Mouse (Mus musculus): Measurements from ENCODE around the gene Atg2a.
"Not testable (repeated sequence)": the region's sequence is repeated elsewhere in the genome, so short reads cannot be mapped to it uniquely, and the experiment has no call there.

The Atg2a gene

GRCm38 (mm10) chr19:6276426-6277421 lies 35.3 kb downstream of the Atg2a start, which contains the start of gene Ehd1:
TSS of gene Ehd1 (plus strand) at chr19:6276725.
- peak; percentile 98 for DNase-seq

GRCm38 (mm10) chr19:6277661-6278438 lies 36.4 kb downstream of the Atg2a start:
- DNase-seq: peak; percentile 74

DNA sequence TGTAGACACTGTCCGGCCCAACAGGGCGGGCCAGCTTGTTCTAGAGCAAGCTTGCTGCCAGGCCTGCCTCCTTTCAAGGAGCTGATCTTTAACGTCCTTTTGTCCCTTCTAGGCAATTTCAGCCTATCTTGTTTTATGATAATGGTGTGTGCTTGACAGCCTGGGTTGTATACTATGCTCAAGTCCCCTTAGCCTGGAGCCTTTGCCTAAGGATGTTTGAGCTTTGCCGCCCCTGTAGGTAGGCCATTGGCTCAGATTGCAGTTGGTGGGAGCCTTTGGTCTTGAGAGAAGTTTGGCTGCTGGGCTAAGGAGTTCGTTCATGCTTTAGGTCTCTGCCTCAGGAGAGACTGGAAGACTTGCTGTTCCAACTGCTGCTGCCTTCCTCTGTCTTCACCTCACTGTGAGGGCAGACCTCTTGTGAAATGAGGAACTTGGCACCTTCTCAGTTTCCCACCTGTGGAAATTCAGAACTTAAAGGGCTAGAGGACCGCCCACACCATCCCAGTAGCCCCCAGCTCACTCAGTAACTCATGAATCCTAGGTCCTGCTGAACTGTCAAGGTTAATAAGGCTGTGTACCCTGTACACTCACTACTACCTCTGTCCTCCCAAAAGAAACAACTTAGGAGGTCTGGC lies 37.1 kb downstream of the Atg2a start:
- DNase-seq: no peak

DNA sequence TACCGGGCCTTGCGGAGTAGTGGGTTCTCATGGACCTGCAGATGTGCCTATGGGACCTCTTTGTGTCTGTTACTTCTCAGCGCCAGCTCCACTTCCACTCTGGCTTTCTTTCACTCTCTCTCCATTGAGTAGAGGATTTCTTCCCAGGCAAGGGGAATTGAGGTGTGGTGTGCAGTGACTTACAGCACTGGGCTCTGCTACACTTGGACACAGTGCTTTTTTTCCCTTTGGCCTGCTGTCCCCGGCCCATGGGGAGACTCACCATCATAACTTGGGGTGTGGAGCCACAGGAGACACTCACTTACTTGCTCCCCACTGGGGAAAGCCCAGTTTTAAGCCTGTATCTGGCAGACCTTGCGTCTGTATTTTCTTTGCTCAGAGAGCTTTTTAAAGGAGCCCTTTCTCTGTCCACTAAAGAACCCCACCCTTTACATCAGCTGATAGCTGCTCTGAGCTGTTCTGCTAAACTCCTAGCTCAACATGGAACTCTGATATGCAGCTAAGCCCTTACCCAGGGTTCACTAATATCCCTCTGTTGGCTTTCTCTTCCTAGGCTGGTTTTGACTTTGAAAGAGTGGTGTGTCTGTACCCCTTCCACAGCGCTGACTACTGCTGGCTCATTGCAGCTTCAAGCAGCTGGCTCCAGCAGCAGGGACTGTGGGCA lies 38.1 kb downstream of the Atg2a start:
- no peak for DNase-seq

GRCm38 (mm10) chr19:6280554-6280953 lies 39.1 kb downstream of the Atg2a start:
- no peak for DNase-seq

DNA sequence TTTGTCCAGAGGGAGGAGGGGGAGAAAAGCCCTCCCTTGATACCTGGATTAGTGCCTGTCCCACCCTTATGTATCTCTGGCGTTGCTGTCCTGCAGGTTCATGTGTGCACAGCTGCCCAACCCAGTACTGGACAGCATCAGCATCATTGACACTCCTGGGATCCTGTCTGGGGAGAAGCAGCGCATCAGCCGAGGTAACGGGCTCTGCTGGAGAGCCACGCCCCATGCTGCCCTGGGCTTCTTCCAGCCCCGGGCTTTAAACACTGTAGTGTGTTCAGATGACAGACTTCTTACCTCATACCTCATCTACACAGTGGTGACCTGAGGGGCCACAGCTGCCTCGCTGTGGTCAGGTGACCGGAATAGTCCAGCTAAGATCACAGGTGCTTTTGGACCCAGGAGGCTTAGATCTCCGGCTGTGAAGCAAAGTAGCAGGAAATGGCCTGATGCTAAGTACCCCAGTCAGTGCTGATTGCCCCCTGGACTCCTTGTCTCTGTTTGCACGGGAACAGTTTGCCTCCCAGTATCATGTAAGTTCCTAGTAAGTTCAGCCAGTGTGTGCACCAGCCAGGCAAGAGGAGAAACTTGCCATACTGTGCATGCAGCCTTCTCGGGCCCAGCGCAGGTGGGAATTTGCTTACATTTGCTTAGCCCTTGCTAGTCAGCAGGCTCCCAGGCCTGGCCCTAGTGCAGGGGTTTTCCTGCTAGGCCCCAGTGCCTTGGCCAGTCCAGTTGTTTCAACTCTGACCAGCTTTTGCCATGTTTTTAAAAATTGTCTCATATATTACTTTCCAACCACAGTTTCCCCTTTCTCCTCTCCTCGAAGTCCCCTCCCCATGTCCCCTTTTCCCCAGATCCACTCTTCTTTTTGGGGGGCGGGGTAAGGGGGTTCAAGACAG lies 39.9 kb downstream of the Atg2a start:
- no peak for DNase-seq

DNA sequence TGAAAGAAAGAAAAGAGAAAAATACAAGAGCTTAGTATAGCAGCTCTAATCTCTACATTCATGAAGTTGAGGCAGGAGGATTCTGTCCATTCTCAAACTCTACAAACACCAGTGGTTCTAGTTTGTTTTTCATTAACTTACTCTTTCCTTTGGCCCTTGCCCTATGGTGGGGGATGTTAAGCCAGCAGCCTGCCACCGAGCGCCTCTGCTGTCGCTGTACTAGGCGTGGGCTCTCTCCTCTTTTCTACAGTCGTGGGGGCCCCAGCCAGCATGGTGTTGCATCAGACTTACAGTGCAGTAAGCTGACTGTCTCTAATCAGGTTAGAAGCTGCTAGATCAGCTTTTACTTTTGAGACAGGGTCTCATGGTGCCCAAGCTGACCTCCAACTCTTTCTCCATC lies 41.5 kb downstream of the Atg2a start:
- DNase-seq: peak; percentile 74

DNA sequence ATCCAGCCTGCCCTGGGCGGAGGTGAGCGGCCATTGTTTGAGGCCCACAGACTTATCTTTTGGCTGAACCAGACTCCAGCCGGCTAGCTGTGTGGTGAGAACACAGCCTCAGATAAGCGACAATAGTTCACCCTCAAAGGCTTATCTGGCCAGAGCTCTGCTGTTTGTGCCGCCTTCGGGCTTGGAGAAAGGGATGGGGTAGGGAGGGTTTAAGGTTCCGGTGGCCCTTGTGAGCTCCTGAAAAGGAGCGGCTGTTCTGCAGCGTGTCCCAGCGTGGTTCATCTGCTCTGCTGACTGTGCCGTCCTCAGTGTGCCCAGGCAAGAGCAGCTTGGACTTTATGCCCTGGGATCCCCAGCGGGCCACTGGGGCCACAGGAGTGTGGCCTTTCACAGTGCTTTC lies 43.0 kb downstream of the Atg2a start:
- peak; percentile 86 for DNase-seq

DNA sequence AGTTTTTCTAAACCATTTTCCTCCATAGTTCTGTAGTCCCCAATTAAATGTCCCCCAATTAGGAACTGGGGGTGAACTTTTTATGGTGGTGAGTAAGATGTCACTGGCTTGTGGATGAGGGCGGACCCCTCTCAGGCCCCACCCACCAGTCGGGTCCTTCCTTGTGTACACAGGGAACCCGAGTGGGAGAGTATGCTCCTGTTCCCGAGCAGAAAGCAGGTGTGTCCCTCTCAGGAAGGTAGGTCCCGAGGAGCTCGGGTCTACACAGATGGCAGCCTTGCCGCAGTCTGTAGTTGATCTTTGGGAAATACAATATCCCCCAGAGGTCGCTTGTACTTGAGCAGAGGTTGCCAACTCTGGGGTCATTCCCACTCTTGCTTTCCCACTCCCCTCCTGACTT lies 43.8 kb downstream of the Atg2a start:
- peak; percentile 71 for DNase-seq

DNA sequence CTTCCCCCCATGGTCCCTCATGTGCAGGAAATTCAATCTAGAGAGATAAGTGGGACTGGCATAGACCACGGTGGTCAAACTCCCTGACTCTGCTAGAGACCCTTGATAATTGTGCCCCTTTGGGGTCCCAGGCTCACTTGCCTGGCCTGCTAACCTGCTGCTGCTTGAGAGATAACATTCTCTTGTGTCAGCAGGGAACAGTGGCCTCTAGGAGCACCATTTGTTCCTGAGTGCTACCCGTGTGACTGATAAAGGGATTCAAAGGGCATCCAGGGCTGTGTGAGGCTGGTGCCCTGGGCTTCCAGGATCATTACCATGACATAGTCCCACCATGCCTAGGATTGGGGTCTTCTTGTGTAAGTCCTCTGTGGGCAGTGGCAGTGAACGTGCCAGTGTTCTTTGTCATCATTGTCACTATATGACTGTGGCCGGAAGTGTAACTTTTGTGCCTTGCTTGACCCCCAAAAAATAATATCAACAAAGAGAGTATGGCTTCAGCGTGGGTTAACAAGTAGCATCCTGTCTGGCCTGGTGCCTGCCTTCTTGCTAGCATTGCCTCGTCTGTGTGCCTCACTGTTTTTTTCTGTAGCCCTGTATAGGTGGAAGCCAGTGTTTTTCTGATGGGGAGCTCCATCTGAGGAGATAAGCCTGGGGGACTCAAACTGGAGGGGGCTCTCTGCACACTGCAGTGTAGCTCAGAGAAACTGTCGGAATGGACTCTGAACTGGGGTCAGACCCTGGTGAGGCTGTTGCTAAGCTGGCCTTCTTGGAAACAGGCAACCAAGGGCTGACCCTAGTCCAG lies 44.4 kb downstream of the Atg2a start:
- peak; percentile 66 for DNase-seq

DNA sequence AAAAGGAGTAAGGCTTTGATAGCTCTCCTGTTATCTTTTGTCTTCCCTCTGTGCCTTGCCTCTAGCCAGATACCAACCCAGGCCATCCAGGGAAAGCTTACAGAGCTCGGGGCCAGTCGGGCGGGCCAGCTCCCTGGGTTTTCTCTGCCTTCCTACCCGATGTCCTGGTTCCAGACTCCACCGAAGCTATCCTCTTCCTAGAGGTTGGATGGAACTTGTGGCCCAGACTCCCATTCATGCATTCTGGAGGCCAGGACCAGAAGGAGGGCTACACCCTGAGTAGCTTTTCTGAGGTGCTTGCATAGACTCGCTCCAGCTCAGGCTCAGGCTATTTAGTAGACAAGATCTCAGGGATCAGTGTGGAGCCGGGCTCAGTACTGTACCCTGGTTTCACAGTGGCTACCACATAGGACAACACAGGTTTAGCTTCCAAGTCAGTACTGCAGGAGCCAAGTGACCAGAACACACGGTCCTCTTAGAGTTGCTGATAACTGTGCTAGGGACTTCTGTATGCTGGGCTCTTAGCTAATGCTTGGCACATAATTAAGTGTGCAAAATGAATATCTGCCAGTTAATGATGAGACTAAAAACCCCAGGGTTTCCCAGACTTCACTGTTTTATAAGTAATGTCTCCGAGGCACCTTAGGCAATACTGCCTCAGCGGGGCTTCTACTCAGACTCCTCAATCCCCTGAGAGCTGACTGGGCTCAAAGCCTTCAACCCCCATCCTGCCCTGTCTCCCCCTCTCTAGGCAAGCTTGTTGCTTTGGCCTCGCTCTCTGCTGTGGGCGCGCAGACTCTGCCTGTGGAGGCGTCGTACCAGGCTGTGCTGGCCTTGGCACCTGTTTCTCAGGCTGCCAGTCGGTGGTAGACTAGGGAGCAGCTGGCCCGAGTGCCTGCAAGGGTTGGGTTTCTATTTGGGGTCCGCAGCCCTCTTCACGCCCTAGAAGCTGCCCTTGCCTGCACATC lies 45.2 kb downstream of the Atg2a start:
- DNase-seq: peak; percentile 62

DNA sequence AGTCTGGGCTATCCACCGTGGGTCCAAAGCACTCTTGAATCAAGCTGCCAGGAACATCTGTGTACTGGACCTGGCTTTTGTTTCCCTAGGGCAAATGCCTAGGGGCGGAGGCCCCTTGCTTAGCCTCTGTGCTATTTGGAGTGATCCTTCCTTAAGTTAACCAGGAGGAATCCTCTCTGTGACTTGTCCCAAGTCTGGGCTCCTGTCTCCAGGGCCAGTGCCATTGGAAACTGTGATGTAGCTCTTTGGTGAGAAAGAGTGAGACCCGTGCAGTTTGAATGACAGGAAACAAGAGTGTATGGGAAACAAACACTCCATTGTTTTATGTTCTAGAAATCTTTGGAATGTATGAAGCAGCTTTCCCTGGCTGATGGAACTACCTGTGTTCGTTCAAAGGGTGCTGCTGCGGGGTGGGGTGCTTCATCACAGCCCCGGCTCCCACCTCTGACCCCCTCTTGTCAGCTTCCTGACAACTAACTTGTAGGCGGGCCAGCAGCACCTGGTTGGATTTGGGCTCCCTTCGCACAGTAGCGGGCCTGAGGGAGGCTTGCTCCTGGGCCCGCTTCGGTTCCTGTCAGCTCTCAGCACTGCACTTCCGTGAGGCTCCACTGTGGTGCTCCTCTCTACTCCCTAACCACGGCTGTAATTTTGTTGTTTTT lies 46.9 kb downstream of the Atg2a start:
- DNase-seq: no peak

- DNase-seq: peak; percentile 43
Measured at GRCm38 (mm10) chr19:6289696-6290238, 48.3 kb downstream of the Atg2a start.

DNA sequence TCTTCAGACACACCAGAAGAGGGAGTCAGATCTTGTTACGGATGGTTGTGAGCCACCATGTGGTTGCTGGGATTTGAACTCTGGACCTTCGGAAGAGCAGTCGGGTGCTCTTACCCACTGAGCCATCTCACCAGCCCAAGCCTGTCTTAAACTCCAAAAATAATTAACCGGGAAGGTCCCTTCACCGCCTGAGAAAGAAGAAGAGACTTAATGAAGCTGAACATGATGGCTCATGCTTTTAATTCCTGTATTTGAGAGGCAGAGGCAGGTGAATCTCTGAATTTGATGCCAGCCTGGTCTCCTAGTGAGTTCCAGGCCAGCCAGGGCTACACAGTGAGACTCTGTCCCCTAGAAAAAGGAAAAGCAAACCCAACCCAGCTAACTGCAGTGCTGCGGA lies 49.2 kb downstream of the Atg2a start:
- DNase-seq: not testable (repeated sequence)

DNA sequence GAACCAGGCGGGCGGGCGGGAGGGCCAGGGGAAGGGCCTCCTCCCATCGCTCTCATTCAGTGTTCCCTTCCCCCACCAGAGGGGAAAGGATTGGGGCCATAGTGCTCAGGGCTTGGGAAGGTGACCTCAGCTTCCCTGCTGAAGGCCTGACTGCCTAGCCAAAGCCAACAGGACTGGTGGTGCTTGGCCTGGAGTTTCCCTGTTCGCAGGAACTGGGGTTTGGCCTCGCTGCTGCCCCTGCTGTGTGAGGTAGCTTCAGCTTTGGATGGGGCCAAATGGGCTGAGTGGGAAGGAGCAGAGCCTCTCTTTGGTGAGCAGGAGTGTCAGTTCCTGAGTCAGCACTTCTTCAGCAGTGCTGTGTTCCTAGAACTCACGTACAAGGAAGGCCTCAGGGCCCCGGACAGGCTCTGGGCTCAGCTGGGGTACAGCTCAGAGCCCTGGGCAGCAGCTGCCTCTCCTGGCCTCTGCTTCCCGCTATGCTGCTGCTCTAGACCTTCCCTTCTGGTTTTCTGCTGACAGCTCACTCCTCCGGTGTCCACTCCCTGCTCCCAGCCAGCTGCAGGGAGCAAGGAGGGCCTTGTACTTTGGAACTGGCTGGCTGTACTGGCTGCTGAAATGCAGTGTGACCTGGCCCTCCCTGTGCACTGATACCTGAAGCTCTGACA lies 49.8 kb downstream of the Atg2a start:
- peak; percentile 70 for DNase-seq

GRCm38 (mm10) chr19:6292262-6292661 lies 50.8 kb downstream of the Atg2a start:
- DNase-seq: no peak

DNA sequence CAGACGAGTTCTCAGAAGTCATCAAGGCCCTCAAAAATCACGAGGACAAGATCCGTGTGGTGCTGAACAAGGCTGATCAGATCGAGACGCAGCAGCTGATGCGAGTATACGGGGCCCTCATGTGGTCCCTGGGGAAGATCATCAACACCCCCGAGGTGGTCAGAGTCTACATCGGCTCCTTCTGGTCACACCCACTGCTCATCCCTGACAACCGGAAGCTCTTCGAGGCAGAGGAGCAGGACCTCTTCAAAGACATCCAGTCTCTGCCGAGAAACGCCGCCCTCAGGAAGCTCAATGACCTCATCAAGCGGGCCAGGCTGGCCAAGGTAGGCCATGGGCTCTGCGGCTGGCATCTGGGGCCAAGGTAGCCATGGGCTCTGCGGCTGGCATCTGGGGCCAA lies 52.8 kb downstream of the Atg2a start:
- DNase-seq: no peak
